In genomic region chr13:23310036-23310435, GRCm38 (mm10) we compare ENCODE assay signal across 8 mouse cellular contexts. TPM values are rescaled to one million over a fixed set of nuclear protein-coding genes. Genes with fewer than 3 reads are reported as not detected.
A peak's percentile ranks its signal among the peaks of the same experiment; 100 is the strongest.
DNase-seq lines count a peak whose midpoint lies in the region; ATAC-seq and TF ChIP-seq lines count a peak whose summit lies in the region.
"Had no signal": no experiment of that assay in that cellular context is flagged by ENCODE, and none has a peak within 500 bp of the region (broad histone marks: within the 10 kb centered on the region; RNA-seq: fewer than 3 reads in every experiment).

No protein-coding gene starts in this region.

- H3K4me2 ChIP-seq in forebrain, embryonic 16.5 days (ENCODE audit: low read length) = peak overlapping the region; percentile 61
- peak overlapping the region; percentile 75 for H3K4me2 ChIP-seq in liver, embryonic 16.5 days (ENCODE audit: low read depth, low read length)

- peak overlapping the region; percentile 33 for H3K4me3 ChIP-seq in C2C12 (ENCODE audit: insufficient read depth, poor library complexity, severe bottlenecking)
- peak overlapping the region; percentile 72 to 87 for H3K4me3 ChIP-seq in ES-E14 (ENCODE audit: insufficient read depth in 1 of 2, low read depth in 1 of 2, low read length in 2 of 2, poor library complexity in 1 of 2, severe bottlenecking in 1 of 2)
- H3K4me3 ChIP-seq in forebrain, embryonic 16.5 days (replicated peaks; ENCODE audit: low read length) = peak overlapping the region; percentile 41
- H3K4me3 ChIP-seq in liver, embryonic 16.5 days (ENCODE audit: low read depth, low read length) = peak overlapping the region; percentile 55

- in situ Hi-C loops in ES-E14 (cut with MboI; ENCODE audit: low sequenced_read_pairs in 2 of 2, unreplicated experiment in 2 of 2) = loop anchor here (25.0 kb wide), 2 partner anchors 202 to 1398 kb away; no protein-coding TSS in a partner anchor

- 2% methylated on average over 11 of the region's 11 CpGs for WGBS in forebrain, embryonic 16.5 days
- 1% methylated on average over 11 of the region's 11 CpGs for whole genome bisulfite sequencing in liver, embryonic 16.5 days (ENCODE audit: insufficient replicate concordance)

- no peak overlapping the region for H3K27ac ChIP-seq in ES-E14 (ENCODE audit: insufficient read depth, low read depth, low read length, poor library complexity, severe bottlenecking)
- no peak overlapping the region for H3K27ac ChIP-seq in forebrain, embryonic 16.5 days (ENCODE audit: low read length)
- no peak overlapping the region for H3K27ac ChIP-seq in liver, embryonic 16.5 days (ENCODE audit: low read length)

- no peaks in the 10 kb centered on the region for H3K79me3 ChIP-seq in C2C12 (ENCODE audit: low read depth)

- H3K9me3 ChIP-seq in ES-E14 (ENCODE audit: control insufficient read depth, insufficient read depth, low read depth, low read length) = no peaks in the 10 kb centered on the region
- no peaks in the 10 kb centered on the region for H3K9me3 ChIP-seq in forebrain, embryonic 16.5 days (ENCODE audit: control insufficient read depth, low read length)
- H3K9me3 ChIP-seq in liver, embryonic 16.5 days (replicated peaks; ENCODE audit: control insufficient read depth, low read length) = no peaks in the 10 kb centered on the region

- no peak overlapping the region for H3K9ac ChIP-seq in ES-E14 (ENCODE audit: insufficient read depth, low read depth, low read length, poor library complexity, severe bottlenecking)
- H3K9ac ChIP-seq in forebrain, embryonic 16.5 days (replicated peaks; ENCODE audit: low read depth, low read length) = no peak overlapping the region
- H3K9ac ChIP-seq in liver, embryonic 16.5 days (ENCODE audit: low read depth, low read length) = no peak overlapping the region

- H3K79me2 ChIP-seq in C2C12 (ENCODE audit: control insufficient read depth, insufficient read depth) = no peaks in the 10 kb centered on the region

- DNase-seq in ES-E14 (ENCODE audit: low read depth, low spot score) = no peak
- no peak for DNase-seq in thymus, postnatal 4 days
- no peak for DNase-seq in spleen, postnatal 4 days (ENCODE audit: low spot score in 2 of 2)
- DNase-seq in thymus, postnatal 14 days = no peak
- DNase-seq: adrenal gland, adult 8-10 months had no signal

- H3K4me1 ChIP-seq in ES-E14 (ENCODE audit: control insufficient read depth in 2 of 2, insufficient read depth in 2 of 2, low read length in 2 of 2, poor library complexity in 1 of 2) = peaks cover 0 to 2% of the 10 kb centered on the region in 2 experiments; a peak in 2 of 4 replicates
- H3K4me1 ChIP-seq in forebrain, embryonic 16.5 days (replicated peaks; ENCODE audit: control insufficient read depth, insufficient read depth, low read length) = peaks cover 22% of the 10 kb centered on the region
- H3K4me1 ChIP-seq in liver, embryonic 16.5 days (ENCODE audit: control insufficient read depth, low read depth, low read length) = peaks cover 2% of the 10 kb centered on the region; the same call in 1 of the 2 replicates

- ATAC-seq in forebrain, embryonic 16.5 days = no peak
- no peak for ATAC-seq in liver, embryonic 16.5 days (ENCODE audit: low read depth)

- H3K27me3 ChIP-seq in C2C12 (ENCODE audit: control insufficient read depth, insufficient read depth, insufficient read length) = no peaks in the 10 kb centered on the region
- peaks cover 54% of the 10 kb centered on the region for H3K27me3 ChIP-seq in forebrain, embryonic 16.5 days (replicated peaks; ENCODE audit: control insufficient read depth, insufficient read depth, low read length)
- H3K27me3 ChIP-seq in liver, embryonic 16.5 days (ENCODE audit: control insufficient read depth, insufficient read depth, low read depth, low read length) = peaks cover 65% of the 10 kb centered on the region

- no peak overlapping the region for H3ac ChIP-seq in C2C12 (ENCODE audit: control insufficient read depth, insufficient read length, low read depth)

- H3K36me3 ChIP-seq in C2C12 (ENCODE audit: control insufficient read depth, insufficient read depth) = no peaks in the 10 kb centered on the region
- H3K36me3 ChIP-seq in ES-E14 (ENCODE audit: control insufficient read depth, insufficient read depth, low read length, poor library complexity, severe bottlenecking) = no peaks in the 10 kb centered on the region
- no peaks in the 10 kb centered on the region for H3K36me3 ChIP-seq in forebrain, embryonic 16.5 days (ENCODE audit: control insufficient read depth, insufficient read depth)
- H3K36me3 ChIP-seq in liver, embryonic 16.5 days (ENCODE audit: control insufficient read depth, insufficient read depth) = no peaks in the 10 kb centered on the region

- TF ChIP-seq CTCF in C2C12 (IDR thresholded peaks at IDR 0.05; ENCODE audit: control insufficient read depth, insufficient read depth, insufficient read length) = no peak

TF ChIP-seq in C2C12, 6 proteins besides CTCF, POLR2A, EP300 and RAD21:
- TF ChIP-seq CEBPB (IDR thresholded peaks at IDR 0.05; ENCODE audit: low read depth) (no peak), FOSL1 (IDR thresholded peaks at IDR 0.05; ENCODE audit: insufficient read depth, low read length, poor library complexity, severe bottlenecking) (no peak)

TF ChIP-seq in ES-E14, 5 proteins besides CTCF, POLR2A, EP300 and RAD21:
- TF ChIP-seq ZNF384 (IDR thresholded peaks at IDR 0.05; ENCODE audit: low read depth, low read length) = no peak
- TF ChIP-seq CHD2 (IDR thresholded peaks at IDR 0.05; ENCODE audit: low read depth, low read length) = no peak
- no peak for TF ChIP-seq HCFC1 (IDR thresholded peaks at IDR 0.05; ENCODE audit: borderline replicate concordance, insufficient read depth, low read length)
- no peak for TF ChIP-seq MAFK (IDR thresholded peaks at IDR 0.05; ENCODE audit: insufficient read depth, low read depth, low read length)

RNA-seq across cellular contexts. Expression of gene Zfp322a, which starts 59.0 kb away (rescaled TPM):
- 2.1 TPM for polyA plus RNA-seq in C2C12 (2012; fragmentation: generic; extraction: Trizol)
- total RNA-seq in ES-E14 (2012; rRNA removed) = 15.8 and 15.9 TPM in 2 replicates
- 62.5 and 72.6 TPM in 2 replicates for polyA plus RNA-seq in forebrain, embryonic 16.5 days (2015; fragmentation: Nextera tagmentation; extraction: Ambion mirVana)
- polyA plus RNA-seq in liver, embryonic 16.5 days (2015; fragmentation: Nextera tagmentation; extraction: Ambion mirVana) = 12.0 and 13.1 TPM in 2 replicates
